Mouse (Mus musculus): ENCODE results near the gene Usp21.

The Usp21 gene

GRCm38 (mm10) chr1:171284491-171284890, 3.3 kb downstream of the Usp21 start:
- DNase-seq (ENCODE audit: low spot score), result no peak

GRCm38 (mm10) chr1:171283188-171284160, 4.3 kb downstream of the Usp21 start:
- no peak for DNase-seq (ENCODE audit: low spot score)

GRCm38 (mm10) chr1:171282086-171282805, 5.5 kb downstream of the Usp21 start:
- no peak for DNase-seq (ENCODE audit: low spot score)

GRCm38 (mm10) chr1:171281528-171281923, 6.3 kb downstream of the Usp21 start:
- peak; percentile 89 for DNase-seq (ENCODE audit: low spot score)

- peak; percentile 98 for DNase-seq (ENCODE audit: low spot score)
Observed at GRCm38 (mm10) chr1:171280916-171281527, 6.8 kb downstream of the Usp21 start, which contains the start of gene Ppox. Gene Ppox, minus strand, starts transcription at chr1:171281186.

GRCm38 (mm10) chr1:171280250-171280915, 7.4 kb downstream of the Usp21 start:
- DNase-seq (ENCODE audit: low spot score), result peak; percentile 38

GRCm38 (mm10) chr1:171279721-171280120, 8.1 kb downstream of the Usp21 start:
- no peak for DNase-seq (ENCODE audit: low spot score)

GRCm38 (mm10) chr1:171279012-171279705, 8.6 kb downstream of the Usp21 start:
- DNase-seq (ENCODE audit: low spot score), result no peak

- DNase-seq (ENCODE audit: low spot score), result no peak
Observed at GRCm38 (mm10) chr1:171278436-171278835, 9.4 kb downstream of the Usp21 start.

- DNase-seq (ENCODE audit: low spot score), result no peak
Observed at GRCm38 (mm10) chr1:171277736-171278135, 10.1 kb downstream of the Usp21 start.

GRCm38 (mm10) chr1:171276110-171276748, 11.6 kb downstream of the Usp21 start:
- DNase-seq (ENCODE audit: low spot score), result no peak

- DNase-seq (ENCODE audit: low spot score), result no peak
Observed at GRCm38 (mm10) chr1:171275144-171275734, 12.6 kb downstream of the Usp21 start.

- DNase-seq (ENCODE audit: low spot score), result no peak
Observed at GRCm38 (mm10) chr1:171274171-171274570, 13.6 kb downstream of the Usp21 start.

GRCm38 (mm10) chr1:171272086-171272485, 15.7 kb downstream of the Usp21 start:
- DNase-seq (ENCODE audit: low spot score), result no peak

- no peak for DNase-seq (ENCODE audit: low spot score)
Observed at GRCm38 (mm10) chr1:171271622-171272021, 16.2 kb downstream of the Usp21 start.

GRCm38 (mm10) chr1:171271196-171271595, 16.6 kb downstream of the Usp21 start:
- DNase-seq (ENCODE audit: low spot score), result no peak

GRCm38 (mm10) chr1:171270573-171270900, 17.3 kb downstream of the Usp21 start:
- DNase-seq (ENCODE audit: low spot score), result no peak

GRCm38 (mm10) chr1:171269848-171270572, 17.8 kb downstream of the Usp21 start, which contains the start of gene B4galt3:
Gene B4galt3, plus strand, starts transcription at chr1:171270328.
- peak; percentile 90 for DNase-seq (ENCODE audit: low spot score)

- DNase-seq (ENCODE audit: low spot score), result no peak
Observed at GRCm38 (mm10) chr1:171268341-171268740, 19.4 kb downstream of the Usp21 start.

Measured in MN1 (cell line).